Mouse (Mus musculus) liver, postnatal 0 days (tissue): Measurements from ENCODE around the gene Agbl4.

Experiments
- CTCF ChIP-seq: sonication (generic); IDR thresholded peaks from 2 replicates; pipeline ENCODE4 v1.5.1; 2016; ENCODE audit warnings: antibody characterized with exemption, low read depth
- EP300 ChIP-seq: IDR thresholded peaks from 2 replicates; pipeline ENCODE4 v1.6.1; 2016; ENCODE audit warnings: antibody characterized with exemption, low read depth, mild to moderate bottlenecking

DNA sequence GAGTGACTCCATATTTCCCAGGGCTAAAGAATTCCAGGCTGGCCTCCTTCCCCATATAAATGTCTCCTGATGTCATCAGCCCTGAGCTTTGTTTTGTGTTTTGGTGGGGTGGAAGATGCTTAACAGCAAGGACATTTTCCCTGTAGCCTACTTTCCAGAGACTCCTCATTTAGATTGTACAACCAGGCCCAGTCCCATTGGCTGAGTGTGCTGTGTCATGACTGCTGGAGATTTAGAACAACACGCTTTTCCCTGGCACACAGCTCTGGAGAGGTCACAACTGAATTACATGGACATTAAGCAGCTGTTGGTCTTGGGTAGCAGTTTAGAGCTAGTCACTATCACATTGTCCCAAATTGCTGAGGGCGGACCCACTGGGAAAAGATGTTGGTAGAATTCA, 1033.7 kb downstream of the Agbl4 start:
- no peak for TF ChIP-seq CTCF
- TF ChIP-seq EP300: no peak
